Mouse (Mus musculus) T-helper 2 cell (primary cell): ENCODE results near the gene Pdgfd.
"Not testable (repeated sequence)": the region's sequence is repeated elsewhere in the genome, so short reads cannot be mapped to it uniquely, and the experiment has no call there.

ENCODE experiments used
- in situ Hi-C: fragments of 300-600 bp; cut with MboI, MseI; formaldehyde crosslinking; loops from one replicate; pipeline ENCODE4 v1.15.1; 2025; ENCODE audit warnings: high pct_unique_total_duplicates

Gene Pdgfd

DNA sequence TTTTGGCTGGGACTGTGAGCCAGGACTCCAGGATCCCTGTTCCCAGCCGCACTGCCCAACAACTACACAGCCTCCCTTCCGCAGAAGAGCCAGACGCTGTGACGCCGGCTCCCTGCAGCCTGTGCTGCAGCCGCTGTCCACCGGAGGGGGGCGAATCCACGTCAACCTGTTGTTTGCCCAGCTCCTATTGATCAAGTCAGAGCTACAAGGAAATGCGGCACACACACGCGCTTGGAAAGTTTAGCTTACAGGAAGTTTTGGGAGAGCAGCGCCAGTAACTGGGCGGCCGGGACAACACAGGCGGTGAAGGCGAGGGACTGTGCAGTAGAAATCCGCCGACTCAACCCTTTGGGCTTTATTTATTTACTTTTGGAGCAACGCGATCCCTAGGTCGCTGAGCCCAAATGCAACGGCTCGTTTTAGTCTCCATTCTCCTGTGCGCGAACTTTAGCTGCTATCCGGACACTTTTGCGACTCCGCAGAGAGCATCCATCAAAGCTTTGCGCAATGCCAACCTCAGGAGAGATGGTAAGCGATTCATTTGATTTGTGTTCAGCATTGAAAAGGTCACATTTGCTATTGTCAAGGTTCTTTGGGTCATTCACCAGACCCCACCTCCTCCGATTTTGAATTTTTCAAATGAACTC lies at the start of gene Pdgfd:
Pdgfd (plus strand) TSS at position 194 of the 647 bp plus-strand sequence.
- in situ Hi-C loops = no loop called here

- in situ Hi-C loops = no loop called here
Observed at GRCm38 (mm10) chr9:6169038-6169431, 651 bp downstream of the Pdgfd start.

- in situ Hi-C loops = no loop called here
Observed at GRCm38 (mm10) chr9:6170962-6171361, 2.6 kb downstream of the Pdgfd start.

GRCm38 (mm10) chr9:6173276-6173675 lies 4.9 kb downstream of the Pdgfd start:
- in situ Hi-C loops = no loop called here

- in situ Hi-C loops = no loop called here
Observed at GRCm38 (mm10) chr9:6175731-6176130, 7.3 kb downstream of the Pdgfd start.

- in situ Hi-C loops = no loop called here
Observed at GRCm38 (mm10) chr9:6182307-6182923, 14.0 kb downstream of the Pdgfd start.

DNA sequence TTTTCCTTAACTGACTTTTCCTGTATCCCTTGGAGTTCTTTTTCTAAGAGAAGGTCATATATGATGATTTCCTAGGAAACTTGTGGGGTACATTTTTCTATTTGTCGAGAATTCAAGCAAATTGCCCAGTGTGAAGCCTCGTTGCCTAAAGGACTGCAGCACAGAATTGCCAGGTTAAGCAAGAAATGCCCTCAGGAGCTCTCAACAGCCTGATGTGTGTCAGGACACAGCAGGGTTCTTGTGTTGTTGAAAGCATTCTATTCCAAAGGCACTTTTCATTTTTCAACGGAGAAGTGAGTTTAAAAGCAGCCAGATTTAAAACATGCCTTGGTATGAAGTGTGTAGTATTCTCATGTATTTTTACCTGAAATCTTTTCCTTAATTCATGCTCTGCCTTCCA lies 19.6 kb downstream of the Pdgfd start:
- in situ Hi-C loops = no loop called here

DNA sequence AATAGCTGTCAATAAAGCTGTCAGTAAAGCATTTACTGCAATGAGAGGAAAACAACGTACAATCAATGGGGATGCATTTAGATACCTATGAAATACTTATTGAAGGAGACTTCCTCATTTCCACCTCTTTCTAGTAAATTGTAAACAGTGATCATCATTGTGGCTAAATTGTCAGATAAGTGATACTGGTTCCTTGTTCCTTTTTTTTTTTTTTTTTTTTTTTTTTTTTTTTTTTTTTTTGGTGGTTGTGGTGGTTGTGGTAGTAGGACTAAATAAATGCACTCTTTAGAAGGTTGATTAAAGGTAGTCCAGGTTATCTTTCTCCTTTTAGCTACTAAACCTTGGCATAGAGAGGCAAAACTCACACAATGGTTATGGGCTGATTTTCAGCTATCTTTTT lies 25.0 kb downstream of the Pdgfd start:
- in situ Hi-C loops = no loop called here

DNA sequence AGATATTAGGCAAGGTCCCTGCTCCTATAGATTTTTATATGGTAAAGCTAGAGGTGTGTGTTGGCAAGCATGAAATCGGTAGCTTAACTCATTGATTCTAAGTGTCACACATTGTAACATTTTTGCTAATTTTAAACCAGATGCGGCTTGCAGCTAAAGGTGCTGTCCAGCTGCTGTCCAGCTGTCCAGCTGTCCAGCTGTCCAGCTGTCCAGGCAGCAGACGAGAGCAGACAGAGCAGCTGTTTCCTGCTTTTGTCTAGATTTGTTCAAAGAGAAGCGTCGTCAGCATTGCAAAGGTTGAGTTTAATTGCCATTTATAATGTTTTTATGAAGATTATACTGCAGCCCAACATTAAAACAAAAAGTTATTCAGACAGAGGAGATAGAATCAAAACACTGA lies 44.5 kb downstream of the Pdgfd start:
- in situ Hi-C loops = loop anchor here (10.0 kb wide), 1 partner anchor 642 kb away; no protein-coding TSS in a partner anchor

DNA sequence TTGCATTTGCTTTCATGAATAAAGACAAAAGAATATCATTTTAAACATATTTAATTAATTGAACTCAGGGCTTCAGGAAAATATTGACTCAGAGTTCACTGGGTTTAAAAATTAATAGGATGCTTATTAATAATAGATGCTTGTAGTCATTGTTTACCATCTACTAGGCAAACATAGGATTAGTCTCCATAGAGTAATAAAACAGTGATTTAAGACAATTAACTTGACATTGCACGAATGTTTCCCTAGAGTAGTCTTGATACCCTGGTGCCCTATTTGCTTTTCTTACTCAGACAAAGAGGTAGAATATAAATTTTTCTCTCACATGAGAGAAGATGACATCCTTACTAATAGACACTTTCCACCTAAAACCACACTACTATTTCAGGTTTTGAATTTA lies 49.1 kb downstream of the Pdgfd start:
- in situ Hi-C loops = loop anchor here (10.0 kb wide), 1 partner anchor 637 kb away; no protein-coding TSS in a partner anchor

- in situ Hi-C loops = not testable (repeated sequence)
Observed at GRCm38 (mm10) chr9:6235982-6236381, 67.6 kb downstream of the Pdgfd start.

DNA sequence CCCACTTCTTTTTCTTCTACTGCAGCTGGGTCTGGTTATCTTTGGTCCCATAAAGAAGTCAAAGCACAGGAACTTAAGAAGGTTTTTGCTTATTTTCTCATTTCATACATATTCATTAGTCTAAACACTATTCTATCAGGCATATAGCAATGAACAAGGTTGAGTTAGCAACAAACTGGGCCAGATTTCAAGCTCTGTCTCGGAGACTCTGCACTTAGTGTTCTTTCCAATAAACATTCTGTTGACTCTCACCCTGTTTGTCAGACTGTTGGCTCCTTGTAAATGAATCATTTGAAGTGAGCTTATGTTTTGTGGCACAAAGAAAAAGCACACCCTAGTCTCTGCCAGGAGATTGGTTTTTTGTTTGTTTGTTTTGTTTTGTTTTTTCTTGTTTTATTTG lies 81.9 kb downstream of the Pdgfd start:
- in situ Hi-C loops = no loop called here

GRCm38 (mm10) chr9:6251990-6252389 lies 83.6 kb downstream of the Pdgfd start:
- in situ Hi-C loops = no loop called here

- in situ Hi-C loops = no loop called here
Observed at GRCm38 (mm10) chr9:6257072-6257471, 88.7 kb downstream of the Pdgfd start.

GRCm38 (mm10) chr9:6264820-6265219 lies 96.4 kb downstream of the Pdgfd start:
- in situ Hi-C loops = no loop called here

GRCm38 (mm10) chr9:6269796-6270280 lies 101.5 kb downstream of the Pdgfd start, which contains the start of gene Ddi1:
TSS of gene Ddi1 (minus strand) at chr9:6269846.
- in situ Hi-C loops = no loop called here

GRCm38 (mm10) chr9:6276395-6276794 lies 108.0 kb downstream of the Pdgfd start:
- in situ Hi-C loops = no loop called here

DNA sequence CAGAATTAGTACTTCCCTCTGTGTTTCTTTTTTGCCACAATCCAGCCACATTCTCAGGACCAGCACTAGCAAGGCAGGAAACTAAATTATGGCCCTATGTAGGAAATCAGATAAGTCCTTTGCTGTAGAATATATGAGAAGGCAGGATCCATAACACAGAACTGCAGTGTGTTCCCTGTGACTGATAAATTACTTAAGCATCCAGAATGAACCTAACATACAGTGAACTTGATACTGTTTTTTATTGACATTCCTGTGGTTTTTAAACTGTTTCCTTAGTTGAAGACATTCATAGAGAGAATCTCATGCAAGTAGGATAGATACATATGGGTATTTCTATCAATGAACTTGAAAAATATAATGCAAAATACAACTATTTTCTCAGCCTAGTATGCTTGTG lies 109.1 kb downstream of the Pdgfd start:
- in situ Hi-C loops = no loop called here

- in situ Hi-C loops = no loop called here
Observed at GRCm38 (mm10) chr9:6286770-6287169, 118.4 kb downstream of the Pdgfd start.

- in situ Hi-C loops = no loop called here
Observed at GRCm38 (mm10) chr9:6289211-6289696, 120.9 kb downstream of the Pdgfd start.

DNA sequence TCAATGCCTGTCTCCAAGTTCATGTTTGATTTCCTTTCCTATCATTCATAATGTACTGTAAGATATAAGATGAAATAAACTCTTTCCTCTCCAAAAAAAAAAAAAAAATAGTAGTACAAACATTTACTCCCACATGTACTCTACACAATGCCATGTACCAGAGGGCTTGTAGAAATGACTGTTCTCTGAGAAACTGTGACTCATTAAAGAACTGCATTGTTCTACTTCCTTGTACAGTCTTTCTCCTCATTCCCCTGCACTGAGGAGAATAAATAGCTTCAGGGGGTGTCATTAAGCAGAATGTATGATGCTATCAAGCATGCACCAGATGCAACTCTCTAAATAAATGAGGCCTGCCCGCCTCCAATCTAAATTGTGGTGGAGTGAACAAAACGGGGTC lies 130.2 kb downstream of the Pdgfd start:
- in situ Hi-C loops = no loop called here

GRCm38 (mm10) chr9:6302050-6302449 lies 133.7 kb downstream of the Pdgfd start:
- in situ Hi-C loops = no loop called here

DNA sequence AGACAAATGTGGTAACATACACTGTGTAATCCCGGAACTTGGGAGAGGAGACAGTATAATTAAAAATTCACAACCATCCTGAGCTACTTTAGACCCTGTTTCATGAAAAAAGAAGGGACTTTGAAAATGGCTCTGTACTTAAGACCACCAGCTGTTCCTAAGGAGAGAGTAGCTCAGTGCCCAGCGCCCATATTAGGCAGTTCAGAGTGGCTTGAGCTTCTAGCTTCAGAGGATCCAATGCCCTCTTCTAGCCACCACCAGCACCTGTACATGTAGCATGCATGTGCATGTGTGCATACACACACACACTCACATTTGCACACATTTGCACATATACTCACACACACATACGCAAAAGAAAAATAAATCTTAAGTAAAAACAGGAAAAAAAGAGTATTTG lies 136.2 kb downstream of the Pdgfd start:
- in situ Hi-C loops = no loop called here
